Mouse (Mus musculus) stomach, postnatal 0 days (tissue): ENCODE results near the gene Dcx. TPM values are rescaled to one million over a fixed set of nuclear protein-coding genes. Genes with fewer than 3 reads are reported as not detected.

Source experiments
- ATAC-seq: fragments of 200-750 bp; cut with Nextera tagmentation; 2 replicates; pipeline ENCODE4 v1.8.0; 2017; ENCODE audit not compliant: low FRiP score, low TSS enrichment
- DNase-seq: peaks from one replicate; pipeline ENCODE4 v3.0.0-alpha.2; 2016; ENCODE audit warnings: low spot score
- H3K27ac ChIP-seq: fragments of 300-500 bp; sonication (generic); replicated peaks from 2 replicates; pipeline ENCODE4 v1.5.1; 2014; ENCODE audit warnings: mild to moderate bottlenecking, control low read depth
- H3K27me3 ChIP-seq: fragments of 300-500 bp; sonication (generic); 2 replicates; pipeline ENCODE4 v1.6.1; 2014; ENCODE audit warnings: low read length; ENCODE audit not compliant: control insufficient read depth, insufficient read depth
- H3K36me3 ChIP-seq: fragments of 300-500 bp; sonication (generic); 2 replicates; pipeline ENCODE4 v1.6.1; 2014; ENCODE audit warnings: low read length, mixed read lengths; ENCODE audit not compliant: control insufficient read depth, insufficient read depth
- H3K4me1 ChIP-seq: fragments of 300-500 bp; sonication (generic); replicated peaks from 2 replicates; pipeline ENCODE4 v1.6.1; 2014; ENCODE audit warnings: antibody characterized with exemption; ENCODE audit not compliant: control insufficient read depth, insufficient read depth
- H3K4me2 ChIP-seq: fragments of 300-500 bp; sonication (generic); replicated peaks from 2 replicates; pipeline ENCODE4 v1.6.1; 2014; ENCODE audit warnings: low read depth, mild to moderate bottlenecking, control low read depth, moderate library complexity
- H3K4me3 ChIP-seq: fragments of 300-500 bp; sonication (generic); 2 replicates; pipeline ENCODE4 v1.5.1; 2014; ENCODE audit warnings: low read depth, low read length, control low read depth
- H3K9ac ChIP-seq: fragments of 300-500 bp; sonication (generic); 2 replicates; pipeline ENCODE4 v1.6.1; 2014; ENCODE audit warnings: mild to moderate bottlenecking, low read length, control low read depth, mixed read lengths
- H3K9me3 ChIP-seq: fragments of 300-500 bp; sonication (generic); 2 replicates; pipeline ENCODE4 v1.6.1; 2016; ENCODE audit warnings: low read length; ENCODE audit not compliant: control insufficient read depth
- CTCF ChIP-seq: IDR thresholded peaks from 2 replicates; pipeline ENCODE4 v1.5.1; 2016; ENCODE audit warnings: antibody characterized with exemption, low read depth, mild to moderate bottlenecking, moderate library complexity
- EP300 ChIP-seq: optimal IDR thresholded peaks from 2 replicates; pipeline ENCODE3; 2016; ENCODE audit warnings: antibody characterized with exemption
- WGBS: fragments of 180-500 bp; shearing (Covaris S2); extraction: QIAGEN DNeasy Blood & Tissue Kit; methylation state at CpG from one replicate; pipeline ENCODE4 v1.1.7; 2014; 5-methylcytosine and 5-hydroxymethylcytosine counted together
- polyA plus RNA-seq: library from polyadenylated mRNA; unstranded; fragments of >200 nt; fragmentation: Nextera tagmentation; extraction: Ambion mirVana; gene quantifications from 2 replicates; pipeline ENCODE4 v1.2.1, GENCODE M21; 2015

Gene Dcx
- polyA plus RNA-seq: 0.99 and 1.3 TPM in 2 replicates

- Histone ChIP-seq H3K9ac (no peak within 1 kb of the TSS), H3K36me3 (no peaks in the 10 kb centered on the region), H3K4me3 (no peak within 1 kb of the TSS), H3K27ac (no peak within 1 kb of the TSS), H3K4me2 (no peak within 1 kb of the TSS), H3K27me3 (no peaks in the 10 kb centered on the region), H3K4me1 (no peaks in the 10 kb centered on the region), H3K9me3 (no peaks in the 10 kb centered on the region)
- TF ChIP-seq EP300: no peak
- TF ChIP-seq CTCF: no peak
- no peak for DNase-seq
- no peak for ATAC-seq
- 33% methylated on average over 8 of the region's 8 CpGs for WGBS
Observed at GRCm38 (mm10) chrX:143932958-143933357, at the start of gene Dcx. Gene Dcx, minus strand, starts transcription at chrX:143933311.

GRCm38 (mm10) chrX:143966249-143966648, 33.1 kb upstream of the Dcx start:
- DNase-seq (no peak), ATAC-seq (no peak)
- no peaks in the 10 kb centered on the region for H3K4me1 ChIP-seq
- H3K27ac ChIP-seq: no peak overlapping the region
- TF ChIP-seq CTCF (no peak), EP300 (no peak)
- no peak overlapping the region for H3K4me2 ChIP-seq
- no peaks in the 10 kb centered on the region for H3K36me3 ChIP-seq
- H3K27me3 ChIP-seq: no peaks in the 10 kb centered on the region
- H3K9ac ChIP-seq: no peak overlapping the region
- no peak overlapping the region for H3K4me3 ChIP-seq
- no peaks in the 10 kb centered on the region for H3K9me3 ChIP-seq
- WGBS: 40% methylated on average over 6 of the region's 6 CpGs

- Histone ChIP-seq H3K9me3 (no peaks in the 10 kb centered on the region), H3K27ac (no peak overlapping the region), H3K9ac (no peak overlapping the region), H3K36me3 (no peaks in the 10 kb centered on the region), H3K4me1 (no peaks in the 10 kb centered on the region), H3K4me2 (no peak overlapping the region), H3K4me3 (no peak overlapping the region), H3K27me3 (no peaks in the 10 kb centered on the region)
- no peak for DNase-seq
- no peak for TF ChIP-seq CTCF
- 73% methylated on average over 2 of the region's 2 CpGs for WGBS
- no peak for ATAC-seq
Observed at GRCm38 (mm10) chrX:143933671-143934070, 560 bp upstream of the Dcx start.

GRCm38 (mm10) chrX:143932530-143932929, 581 bp downstream of the Dcx start:
- H3K4me2 ChIP-seq: no peak overlapping the region
- 61% methylated on average over 1 of the region's 1 CpGs for WGBS
- no peak overlapping the region for H3K4me3 ChIP-seq
- ATAC-seq (no peak), DNase-seq (no peak)
- no peaks in the 10 kb centered on the region for H3K4me1 ChIP-seq
- no peak overlapping the region for H3K9ac ChIP-seq
- H3K27ac ChIP-seq: no peak overlapping the region
- no peaks in the 10 kb centered on the region for H3K36me3 ChIP-seq
- no peak for TF ChIP-seq EP300
- no peak for TF ChIP-seq CTCF
- no peaks in the 10 kb centered on the region for H3K9me3 ChIP-seq
- no peaks in the 10 kb centered on the region for H3K27me3 ChIP-seq

GRCm38 (mm10) chrX:143931400-143932185, 1.5 kb downstream of the Dcx start:
- no peaks in the 10 kb centered on the region for H3K27me3 ChIP-seq
- no peak overlapping the region for H3K9ac ChIP-seq
- WGBS: 45% methylated on average over 6 of the region's 6 CpGs
- ATAC-seq (no peak), DNase-seq (no peak)
- H3K9me3 ChIP-seq: no peaks in the 10 kb centered on the region
- no peak overlapping the region for H3K4me3 ChIP-seq
- no peaks in the 10 kb centered on the region for H3K36me3 ChIP-seq
- no peak overlapping the region for H3K4me2 ChIP-seq
- H3K4me1 ChIP-seq: no peaks in the 10 kb centered on the region
- H3K27ac ChIP-seq: no peak overlapping the region
- TF ChIP-seq CTCF: no peak
- TF ChIP-seq EP300: no peak

- WGBS: 84% methylated on average over 5 of the region's 5 CpGs
- DNase-seq: no peak
- TF ChIP-seq EP300: no peak
- no peak for TF ChIP-seq CTCF
- no peaks in the 10 kb centered on the region for H3K27me3 ChIP-seq
- no peak for ATAC-seq
- H3K4me3 ChIP-seq: no peak overlapping the region
- H3K27ac ChIP-seq: no peak overlapping the region
- no peak overlapping the region for H3K4me2 ChIP-seq
- H3K36me3 ChIP-seq: no peaks in the 10 kb centered on the region
- H3K9me3 ChIP-seq: no peaks in the 10 kb centered on the region
- no peaks in the 10 kb centered on the region for H3K4me1 ChIP-seq
- no peak overlapping the region for H3K9ac ChIP-seq
Observed at GRCm38 (mm10) chrX:143922070-143922469, 11.0 kb downstream of the Dcx start.
